Mouse (Mus musculus): ENCODE measurements at regions not wholly inside any gene's neighbourhood (a gene's known extent, or its start where the extent isn't known, plus 50 kb on each side); places are given as distances from the start of the nearest gene placed in this dataset.

- Histone ChIP-seq H3K27ac (ENCODE audit: low read depth) (no peak overlapping the region), H3K4me3 (ENCODE audit: low read depth, low read length) (no peak overlapping the region), H3K4me1 (ENCODE audit: insufficient read depth) (no peaks in the 10 kb centered on the region), H3K9me3 (ENCODE audit: low read length) (no peaks in the 10 kb centered on the region), H3K27me3 (ENCODE audit: insufficient read depth, low read length) (no peaks in the 10 kb centered on the region), H3K9ac (replicated peaks) (no peak overlapping the region), H3K36me3 (replicated peaks; ENCODE audit: insufficient read depth, low read length) (no peaks in the 10 kb centered on the region), H3K4me2 (ENCODE audit: low read depth, low read length) (no peak overlapping the region)
- 72% methylated on average over 4 of the region's 4 CpGs for WGBS (ENCODE audit: insufficient replicate concordance)
- no peak for ATAC-seq
- no peak for DNase-seq
- no peak for TF ChIP-seq EP300 (IDR thresholded peaks at IDR 0.05; ENCODE audit: low read depth)
- no peak for TF ChIP-seq CTCF (IDR thresholded peaks at IDR 0.05; ENCODE audit: low read depth)
Observed at GRCm38 (mm10) chr10:95102981-95103380, 158.3 kb upstream of the Plxnc1 start.

- no peaks in the 10 kb centered on the region for H3K9me3 ChIP-seq (ENCODE audit: low read length)
- no peaks in the 10 kb centered on the region for H3K27me3 ChIP-seq (ENCODE audit: insufficient read depth, low read length)
- no peaks in the 10 kb centered on the region for H3K4me1 ChIP-seq (ENCODE audit: insufficient read depth)
- no peak for ATAC-seq
- H3K36me3 ChIP-seq (replicated peaks; ENCODE audit: insufficient read depth, low read length), result no peaks in the 10 kb centered on the region
- no peak overlapping the region for H3K9ac ChIP-seq (replicated peaks)
- DNase-seq, result no peak
- WGBS (ENCODE audit: insufficient replicate concordance), result 68% methylated on average over 5 of the region's 5 CpGs
- no peak overlapping the region for H3K4me2 ChIP-seq (ENCODE audit: low read depth, low read length)
- H3K4me3 ChIP-seq (ENCODE audit: low read depth, low read length), result no peak overlapping the region
- no peak overlapping the region for H3K27ac ChIP-seq (ENCODE audit: low read depth)
- TF ChIP-seq CTCF (IDR thresholded peaks at IDR 0.05; ENCODE audit: low read depth), result no peak
- no peak for TF ChIP-seq EP300 (IDR thresholded peaks at IDR 0.05; ENCODE audit: low read depth)
Observed at GRCm38 (mm10) chr10:95099906-95100305, 155.3 kb upstream of the Plxnc1 start.

GRCm38 (mm10) chr10:95095847-95096246 lies 151.2 kb upstream of the Plxnc1 start:
- WGBS (ENCODE audit: insufficient replicate concordance), result 82% methylated on average over 4 of the region's 4 CpGs
- Histone ChIP-seq H3K4me2 (ENCODE audit: low read depth, low read length) (no peak overlapping the region), H3K27me3 (ENCODE audit: insufficient read depth, low read length) (no peaks in the 10 kb centered on the region), H3K4me3 (ENCODE audit: low read depth, low read length) (no peak overlapping the region), H3K9me3 (ENCODE audit: low read length) (no peaks in the 10 kb centered on the region), H3K27ac (ENCODE audit: low read depth) (no peak overlapping the region), H3K9ac (replicated peaks) (no peak overlapping the region), H3K4me1 (ENCODE audit: insufficient read depth) (no peaks in the 10 kb centered on the region), H3K36me3 (replicated peaks; ENCODE audit: insufficient read depth, low read length) (no peaks in the 10 kb centered on the region)
- DNase-seq, result no peak
- TF ChIP-seq CTCF (IDR thresholded peaks at IDR 0.05; ENCODE audit: low read depth), result no peak
- no peak for TF ChIP-seq EP300 (IDR thresholded peaks at IDR 0.05; ENCODE audit: low read depth)
- no peak for ATAC-seq

- TF ChIP-seq CTCF (IDR thresholded peaks at IDR 0.05; ENCODE audit: low read depth), result no peak
- TF ChIP-seq EP300 (IDR thresholded peaks at IDR 0.05; ENCODE audit: low read depth), result no peak
- H3K9ac ChIP-seq (replicated peaks), result no peak overlapping the region
- WGBS (ENCODE audit: insufficient replicate concordance), result 78% methylated on average over 8 of the region's 8 CpGs
Observed at GRCm38 (mm10) chr10:95094771-95095170, 150.1 kb upstream of the Plxnc1 start.

GRCm38 (mm10) chr10:95093266-95093665 lies 148.6 kb upstream of the Plxnc1 start:
- DNase-seq (no peak), ATAC-seq (no peak)
- TF ChIP-seq EP300 (IDR thresholded peaks at IDR 0.05; ENCODE audit: low read depth), result no peak
- TF ChIP-seq CTCF (IDR thresholded peaks at IDR 0.05; ENCODE audit: low read depth), result no peak
- Histone ChIP-seq H3K4me2 (ENCODE audit: low read depth, low read length) (no peak overlapping the region), H3K4me3 (ENCODE audit: low read depth, low read length) (no peak overlapping the region), H3K27ac (ENCODE audit: low read depth) (no peak overlapping the region), H3K27me3 (ENCODE audit: insufficient read depth, low read length) (no peaks in the 10 kb centered on the region), H3K36me3 (replicated peaks; ENCODE audit: insufficient read depth, low read length) (no peaks in the 10 kb centered on the region), H3K9ac (replicated peaks) (no peak overlapping the region), H3K9me3 (ENCODE audit: low read length) (no peaks in the 10 kb centered on the region), H3K4me1 (ENCODE audit: insufficient read depth) (no peaks in the 10 kb centered on the region)
- 64% methylated on average over 5 of the region's 5 CpGs for WGBS (ENCODE audit: insufficient replicate concordance)

More at GRCm38 (mm10) chr10:95094771-95095170, 150.1 kb upstream of the Plxnc1 start:
- no peaks in the 10 kb centered on the region for H3K36me3 ChIP-seq (replicated peaks; ENCODE audit: insufficient read depth, low read length)
- H3K4me1 ChIP-seq (ENCODE audit: insufficient read depth), result no peaks in the 10 kb centered on the region
- no peak for DNase-seq
- H3K27me3 ChIP-seq (ENCODE audit: insufficient read depth, low read length), result no peaks in the 10 kb centered on the region
- no peak for ATAC-seq
- no peak overlapping the region for H3K4me2 ChIP-seq (ENCODE audit: low read depth, low read length)
- no peak overlapping the region for H3K4me3 ChIP-seq (ENCODE audit: low read depth, low read length)
- H3K27ac ChIP-seq (ENCODE audit: low read depth), result no peak overlapping the region
- no peaks in the 10 kb centered on the region for H3K9me3 ChIP-seq (ENCODE audit: low read length)

- Histone ChIP-seq H3K4me2 (ENCODE audit: low read depth, low read length) (no peak overlapping the region), H3K4me1 (ENCODE audit: insufficient read depth) (no peaks in the 10 kb centered on the region), H3K27me3 (ENCODE audit: insufficient read depth, low read length) (0 out of 2 replicates have a peak, but pooled peaks cover 4% of the 10 kb centered on the region), H3K9me3 (ENCODE audit: low read length) (no peaks in the 10 kb centered on the region), H3K9ac (replicated peaks) (no peak overlapping the region), H3K27ac (ENCODE audit: low read depth) (no peak overlapping the region), H3K36me3 (replicated peaks; ENCODE audit: insufficient read depth, low read length) (no peaks in the 10 kb centered on the region), H3K4me3 (ENCODE audit: low read depth, low read length) (no peak overlapping the region)
- TF ChIP-seq EP300 (IDR thresholded peaks at IDR 0.05; ENCODE audit: low read depth) (no peak), CTCF (IDR thresholded peaks at IDR 0.05; ENCODE audit: low read depth) (no peak)
- no peak for ATAC-seq
- DNase-seq, result no peak
- WGBS (ENCODE audit: insufficient replicate concordance), result 65% methylated on average over 6 of the region's 6 CpGs
Observed at GRCm38 (mm10) chr10:95091086-95091485, 146.5 kb upstream of the Plxnc1 start.

- Histone ChIP-seq H3K9me3 (ENCODE audit: low read length) (no peaks in the 10 kb centered on the region), H3K36me3 (replicated peaks; ENCODE audit: insufficient read depth, low read length) (no peaks in the 10 kb centered on the region), H3K27me3 (ENCODE audit: insufficient read depth, low read length) (0 out of 2 replicates have a peak, but pooled peaks cover 4% of the 10 kb centered on the region), H3K27ac (ENCODE audit: low read depth) (no peak overlapping the region), H3K4me3 (ENCODE audit: low read depth, low read length) (no peak overlapping the region), H3K4me1 (ENCODE audit: insufficient read depth) (no peaks in the 10 kb centered on the region), H3K4me2 (ENCODE audit: low read depth, low read length) (no peak overlapping the region), H3K9ac (replicated peaks) (no peak overlapping the region)
- WGBS (ENCODE audit: insufficient replicate concordance), result 81% methylated on average over 4 of the region's 4 CpGs
- TF ChIP-seq EP300 (IDR thresholded peaks at IDR 0.05; ENCODE audit: low read depth) (no peak), CTCF (IDR thresholded peaks at IDR 0.05; ENCODE audit: low read depth) (no peak)
- DNase-seq (no peak), ATAC-seq (no peak)
Observed at GRCm38 (mm10) chr10:95090641-95091040, 146.0 kb upstream of the Plxnc1 start.

Data from liver, postnatal 0 days (tissue).